Mouse (Mus musculus) cerebellum, postnatal 36 days (tissue): ENCODE results near the gene Vps36.

Source experiments
- DNase-seq, 2 experiments: peaks; one replicate each; pipeline ENCODE4 v3.0.0; 2021 to 2022; ENCODE audit warnings: mixed read lengths in 2 of 2

The Vps36 gene

DNA sequence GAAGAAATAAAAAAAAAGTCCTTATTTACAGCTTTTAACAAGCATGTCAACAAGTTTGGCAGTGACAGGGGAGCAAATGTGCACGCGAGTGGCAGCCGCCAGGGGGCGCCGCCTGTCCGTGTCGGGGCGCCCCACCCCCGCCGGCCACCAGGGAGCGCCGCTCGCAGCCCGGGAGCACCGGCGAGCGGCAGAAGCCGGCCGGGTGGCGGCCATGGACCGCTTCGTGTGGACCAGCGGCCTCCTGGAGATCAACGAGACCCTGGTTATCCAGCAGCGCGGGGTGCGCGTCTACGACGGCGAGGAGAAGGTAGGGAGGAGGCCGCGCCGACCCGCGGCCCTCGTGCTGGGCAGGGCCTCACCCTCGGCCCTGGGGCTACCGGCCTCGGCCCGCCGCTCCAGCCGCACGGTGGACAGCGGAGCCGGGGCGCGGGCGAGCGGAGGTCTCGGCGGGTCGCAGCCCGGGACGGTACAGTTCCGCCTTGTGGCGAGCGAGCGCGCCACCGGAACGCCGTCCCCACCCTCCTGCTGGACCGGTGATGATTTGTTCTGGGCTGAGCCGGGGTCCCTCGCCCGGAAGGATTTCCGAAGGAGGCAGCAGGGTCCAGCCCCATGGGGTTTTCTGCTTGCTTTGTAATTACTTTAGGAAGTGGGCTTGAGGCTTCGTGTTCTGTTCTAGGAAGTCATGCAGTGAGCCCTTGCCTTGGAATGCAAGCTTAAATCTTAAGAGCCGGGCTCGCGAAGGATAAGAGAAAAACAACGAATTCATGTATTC is at the start of gene Vps36:
TSS of gene Vps36 (plus strand) at position 150 of the 772 bp plus-strand sequence.
- peak; percentile 92 for DNase-seq

DNA sequence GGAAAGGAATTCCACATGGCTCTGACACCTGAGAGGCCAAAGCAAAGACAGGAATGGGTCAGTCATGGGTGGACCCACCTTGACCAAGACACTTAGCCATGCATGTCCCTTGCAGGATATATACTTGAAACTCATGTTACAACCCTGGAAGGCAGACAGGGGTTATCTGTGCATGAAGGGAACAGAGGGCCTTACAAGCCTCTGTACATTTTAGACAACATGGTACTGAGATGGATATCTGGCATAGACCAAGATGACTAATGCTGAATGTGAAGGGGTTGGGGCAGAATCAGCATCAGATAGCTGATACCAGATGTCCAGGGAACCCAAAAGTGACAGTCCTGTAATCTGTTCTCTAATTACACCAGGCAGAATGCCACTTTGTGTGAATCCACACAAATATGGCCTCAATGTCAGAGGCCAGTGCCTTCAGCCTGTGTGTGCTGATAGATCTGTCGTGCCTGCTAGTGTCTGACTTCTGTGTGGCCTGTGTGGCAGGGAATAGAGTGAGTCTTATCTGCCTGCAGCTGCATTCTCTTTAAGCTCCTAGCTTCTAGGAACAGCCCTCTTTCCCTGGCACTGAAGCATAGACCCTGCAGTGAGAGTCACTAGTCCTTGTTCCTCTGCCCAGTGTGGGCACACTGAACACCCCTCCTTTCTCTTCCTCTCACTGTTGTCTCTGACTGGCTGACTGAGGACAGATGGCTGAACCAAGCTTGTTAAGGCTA is 48.7 kb upstream of the Vps36 start:
- DNase-seq = no peak

DNA sequence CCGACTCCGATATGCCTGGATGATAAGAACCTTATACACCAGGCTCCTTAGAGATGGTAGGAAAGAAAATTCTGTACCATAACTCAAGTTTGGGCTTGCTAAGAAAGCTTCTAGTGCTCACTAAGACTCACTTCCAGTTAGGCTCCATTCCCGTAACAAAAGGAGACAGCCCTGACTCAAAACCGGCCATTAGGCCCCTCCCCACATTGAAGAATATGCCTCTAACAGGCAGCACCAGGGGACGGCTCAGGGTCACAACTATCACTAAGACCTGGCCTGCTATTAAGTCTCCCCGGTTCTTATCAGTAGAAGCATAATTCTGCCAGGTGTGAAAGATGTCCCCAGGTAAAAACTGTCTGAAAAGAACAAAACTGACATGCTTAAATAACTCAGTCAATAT is 46.8 kb upstream of the Vps36 start:
- DNase-seq = no peak

DNA sequence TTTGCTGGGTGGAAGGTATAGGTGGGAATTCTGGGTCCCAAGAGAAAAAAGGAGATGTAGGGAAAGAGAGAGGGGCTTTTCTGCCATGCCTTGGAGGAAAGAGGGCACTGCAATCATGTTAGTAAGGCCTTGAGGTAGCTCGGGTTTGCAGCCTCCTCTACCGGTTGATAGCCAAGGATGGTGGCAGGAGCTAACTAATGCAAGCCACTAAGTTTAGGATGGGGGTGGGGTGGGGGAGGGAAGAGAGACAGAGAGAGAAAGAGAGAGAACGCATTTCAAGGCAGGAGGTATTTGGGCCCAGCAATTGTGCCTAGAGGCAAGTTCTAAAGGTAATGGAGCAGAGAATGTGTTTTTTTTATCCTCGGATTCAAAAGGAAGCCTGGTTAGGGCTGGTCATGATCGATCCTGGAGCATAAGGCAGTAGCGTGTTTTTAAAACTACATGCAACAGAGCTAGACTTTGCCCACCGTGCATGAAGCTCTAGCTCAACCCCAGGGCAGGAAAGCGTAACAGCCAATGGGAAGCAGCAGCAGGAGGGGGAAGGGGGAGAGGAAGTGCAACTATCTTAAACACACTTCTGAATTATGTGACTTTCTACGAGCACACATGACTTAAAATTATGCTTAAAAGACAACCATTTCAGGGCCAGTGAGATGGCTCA is 44.8 kb upstream of the Vps36 start:
- no peak for DNase-seq

DNA sequence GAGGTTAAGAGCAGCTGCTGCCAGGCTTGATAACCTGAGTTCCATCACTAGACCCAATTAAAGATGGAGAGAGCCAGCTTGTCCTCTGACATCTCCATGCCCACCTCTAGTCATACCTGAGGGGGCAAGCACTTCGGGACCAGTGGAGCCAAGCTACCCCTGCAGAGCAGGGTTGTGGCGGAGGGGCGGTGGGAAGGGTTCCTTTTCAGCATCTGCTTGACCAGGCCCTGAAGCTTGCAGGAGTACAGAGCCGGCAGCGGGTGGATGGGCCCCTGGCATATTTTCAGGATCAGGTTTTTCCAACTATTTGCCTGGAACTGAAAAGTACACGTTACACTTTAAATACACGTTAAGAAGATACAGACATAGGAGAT is 44.3 kb upstream of the Vps36 start:
- no peak for DNase-seq

DNA sequence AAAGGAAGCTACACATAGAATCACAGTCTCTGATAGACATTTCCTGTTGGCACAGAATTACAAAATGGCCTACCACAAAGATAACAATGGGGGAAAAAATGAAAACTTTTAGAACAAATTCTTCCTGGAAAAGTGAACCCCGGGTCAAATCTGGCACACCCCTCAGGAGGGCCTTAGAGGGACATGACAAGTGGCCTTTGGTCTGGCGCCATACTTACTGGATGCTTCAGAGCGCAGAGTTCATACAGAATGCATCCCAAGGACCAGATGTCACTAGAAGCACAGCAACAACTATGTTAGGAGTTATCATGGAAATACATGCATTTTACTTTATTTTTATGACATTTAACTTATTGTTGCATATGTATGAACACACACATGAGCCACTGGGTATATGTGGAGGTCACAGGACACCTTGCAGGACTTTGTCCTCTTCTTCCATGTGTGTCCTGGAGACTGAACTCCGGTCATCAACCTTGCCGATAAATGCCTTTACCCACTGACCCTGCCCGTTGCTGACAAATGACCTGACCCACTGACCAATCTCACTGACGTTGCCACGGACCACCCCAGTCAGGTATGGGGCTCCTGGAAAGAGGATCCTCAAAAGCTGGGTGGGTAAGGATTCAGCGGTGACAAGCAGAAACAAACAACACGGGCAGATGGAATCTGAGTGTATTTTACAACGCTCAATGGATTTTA is 42.8 kb upstream of the Vps36 start:
- DNase-seq = no peak

- DNase-seq = no peak
Observed at GRCm38 (mm10) chr8:22150345-22150663, 42.3 kb upstream of the Vps36 start.

- DNase-seq = no peak
Observed at GRCm38 (mm10) chr8:22162206-22162605, 30.4 kb upstream of the Vps36 start.

- no peak for DNase-seq
Observed at GRCm38 (mm10) chr8:22164431-22164830, 28.2 kb upstream of the Vps36 start.

- no peak for DNase-seq
Observed at GRCm38 (mm10) chr8:22165251-22166079, 27.1 kb upstream of the Vps36 start.

GRCm38 (mm10) chr8:22166080-22166603 is 26.5 kb upstream of the Vps36 start, which contains the start of gene Nek3:
Gene Nek3, minus strand, starts transcription at chr8:22166435.
- peak; percentile 80 to 88 for DNase-seq

GRCm38 (mm10) chr8:22169167-22169566 is 23.4 kb upstream of the Vps36 start:
- DNase-seq = no peak

DNA sequence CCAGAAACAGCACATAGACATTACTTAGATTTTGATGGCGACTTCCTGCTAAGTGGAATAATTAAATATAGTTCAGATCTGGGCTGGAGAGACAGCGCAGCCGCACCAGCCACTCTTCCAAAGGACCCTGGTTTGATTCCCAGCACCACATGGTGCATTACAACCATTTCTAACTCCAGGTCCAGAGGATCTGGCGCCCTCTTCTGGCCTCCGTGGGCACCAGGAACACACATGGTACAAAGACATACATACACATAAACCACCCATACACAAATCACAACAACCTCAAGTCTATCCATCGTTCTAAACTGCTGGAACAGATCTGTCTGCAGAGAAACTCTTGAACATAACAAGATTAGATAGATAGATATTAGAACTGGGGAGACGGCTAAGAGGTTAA is 16.6 kb upstream of the Vps36 start:
- no peak for DNase-seq

- DNase-seq = no peak
Observed at GRCm38 (mm10) chr8:22184884-22185283, 7.7 kb upstream of the Vps36 start.

DNA sequence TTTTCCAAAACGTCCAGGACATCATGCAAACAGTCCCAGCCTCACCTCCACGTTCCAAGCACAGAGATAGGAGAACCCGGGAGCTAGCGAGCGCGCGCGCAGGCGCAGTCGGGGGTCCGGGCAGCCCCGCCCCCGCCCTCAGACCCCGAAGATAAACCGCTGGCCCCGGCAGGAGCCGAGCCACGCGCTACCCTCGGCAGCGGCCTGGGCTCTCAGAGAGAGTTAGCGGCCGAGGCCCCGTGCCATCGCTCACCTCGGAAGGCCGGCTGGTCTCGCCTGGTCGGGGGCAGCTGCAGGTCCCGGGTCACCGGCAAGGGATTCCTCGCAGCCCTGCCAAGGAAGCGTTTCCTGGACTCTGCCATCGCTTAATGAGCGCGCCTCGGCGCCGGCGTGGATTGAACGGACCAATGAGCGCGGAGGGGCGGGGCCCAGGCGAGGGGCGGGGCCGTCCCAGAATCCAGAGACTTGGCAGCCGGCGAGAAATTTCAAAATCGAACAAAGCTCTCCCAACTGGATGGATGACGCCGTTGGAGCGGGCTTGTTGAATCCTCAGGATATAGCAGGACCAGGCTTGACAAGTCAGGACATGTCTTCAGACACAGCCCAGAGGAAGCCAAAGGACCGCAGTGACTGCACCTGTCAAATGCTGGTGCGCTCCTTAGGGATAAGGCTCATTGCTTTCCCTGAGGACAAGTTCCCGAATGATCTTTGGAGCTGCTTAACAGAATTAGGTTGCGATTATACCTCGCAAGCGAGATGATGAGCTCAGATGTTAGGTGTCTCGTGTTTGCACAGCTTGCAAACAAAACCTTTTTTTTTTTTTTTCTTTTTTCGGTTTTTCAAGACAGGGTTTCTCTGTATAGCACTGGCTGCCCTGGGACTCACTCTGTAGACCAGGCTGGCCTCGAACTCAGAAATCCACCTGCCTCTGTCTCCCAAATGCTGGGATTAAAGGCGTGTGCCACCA is 6.9 kb upstream of the Vps36 start, which contains the start of gene Ckap2:
TSS of gene Ckap2 (minus strand) at position 389 of the 967 bp plus-strand sequence.
- peak; percentile 82 to 83 for DNase-seq

GRCm38 (mm10) chr8:22193432-22194010 is 912 bp downstream of the Vps36 start:
- no peak for DNase-seq

- no peak for DNase-seq
Observed at GRCm38 (mm10) chr8:22197914-22198313, 5.3 kb downstream of the Vps36 start.

DNA sequence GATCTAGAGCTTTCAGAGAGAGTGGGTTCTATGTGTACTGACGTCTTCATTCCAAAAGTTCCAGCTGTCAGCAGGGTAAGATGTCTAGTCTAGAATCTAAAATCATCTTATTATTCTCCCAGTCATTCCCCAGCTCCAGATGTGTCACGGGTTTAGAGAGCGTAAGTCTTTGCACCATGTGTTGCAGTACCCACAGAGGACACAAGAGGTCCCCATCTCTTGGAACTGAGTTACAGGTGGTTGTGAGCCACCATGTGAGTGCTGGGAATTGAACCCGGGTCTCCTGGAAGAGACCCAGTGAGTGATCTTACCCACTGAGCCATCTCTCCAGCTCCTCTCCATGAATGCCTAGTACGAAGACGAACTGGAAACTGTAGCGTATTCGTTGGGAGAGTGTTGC is 6.9 kb downstream of the Vps36 start:
- DNase-seq = no peak

- no peak for DNase-seq
Observed at GRCm38 (mm10) chr8:22207535-22207934, 14.9 kb downstream of the Vps36 start.

GRCm38 (mm10) chr8:22209012-22209411 is 16.4 kb downstream of the Vps36 start:
- no peak for DNase-seq
